Mouse (Mus musculus) ovary, adult 18-20 months (tissue): ENCODE data around the gene Lnx1.

Experiments used
- DNase-seq: peaks from one replicate; pipeline ENCODE4 v3.0.0; 2022; ENCODE audit warnings: low spot score, mixed read lengths

Lnx1 gene

GRCm38 (mm10) chr5:74602371-74602770 is 100.3 kb downstream of the Lnx1 start:
- DNase-seq = no peak

- DNase-seq = no peak
These were observed 100.7 kb downstream of the Lnx1 start for GRCm38 (mm10) chr5:74601965-74602364.

- no peak for DNase-seq
These were observed 101.5 kb downstream of the Lnx1 start for GRCm38 (mm10) chr5:74601171-74601570.

GRCm38 (mm10) chr5:74600010-74600409 is 102.7 kb downstream of the Lnx1 start:
- DNase-seq = no peak

GRCm38 (mm10) chr5:74593147-74593546 is 109.6 kb downstream of the Lnx1 start:
- DNase-seq = no peak

GRCm38 (mm10) chr5:74591413-74591812 is 111.3 kb downstream of the Lnx1 start:
- no peak for DNase-seq

- DNase-seq = no peak
These were observed 113.6 kb downstream of the Lnx1 start for GRCm38 (mm10) chr5:74589133-74589532.

- DNase-seq = no peak
These were observed 130.9 kb downstream of the Lnx1 start for GRCm38 (mm10) chr5:74571767-74572166.

GRCm38 (mm10) chr5:74561151-74561550 is 141.6 kb downstream of the Lnx1 start:
- DNase-seq = no peak

GRCm38 (mm10) chr5:74549566-74549965 is 153.1 kb downstream of the Lnx1 start:
- DNase-seq = no peak

GRCm38 (mm10) chr5:74545606-74546005 is 157.1 kb downstream of the Lnx1 start:
- no peak for DNase-seq
